Comparison of ENCODE assay signal across 9 mouse cellular contexts in genomic region chr19:5560457-5561041, GRCm38 (mm10). TPM values are rescaled to one million over a fixed set of nuclear protein-coding genes. Genes with fewer than 3 reads are reported as not detected.
DNase-seq lines count a peak whose midpoint lies in the region; ATAC-seq and TF ChIP-seq lines count a peak whose summit lies in the region.
"Had no signal": no experiment of that assay in that cellular context is flagged by ENCODE, and none has a peak within 500 bp of the region (broad histone marks: within the 10 kb centered on the region; RNA-seq: fewer than 3 reads in every experiment).

TSS of gene Ovol1 (minus strand) at chr19:5560646.

- no peak for ATAC-seq in megakaryocyte, adult 5-6 weeks (ENCODE audit: poor library complexity, severe bottlenecking)
- no peak for ATAC-seq in forebrain, embryonic 11.5 days (replicated peaks; ENCODE audit: low FRiP score)
- peak; percentile 91 for ATAC-seq in lung, postnatal 0 days
- peak; percentile 90 for ATAC-seq in stomach, embryonic 16.5 days (ENCODE audit: insufficient read depth, low FRiP score)
- no peak; the same call in 1 of the 2 replicates for ATAC-seq in granulocyte monocyte progenitor cell, adult 5-6 weeks (replicated peaks; ENCODE audit: poor library complexity, severe bottlenecking)

- H3K4me3 ChIP-seq in megakaryocyte, embryonic 14.5 days (replicated peaks): peak within 1 kb of the TSS; percentile 86
- H3K4me3 ChIP-seq in forebrain, embryonic 11.5 days (ENCODE audit: low read depth, low read length): peak within 1 kb of the TSS; percentile 21
- H3K4me3 ChIP-seq in lung, postnatal 0 days (ENCODE audit: low read depth, low read length): peak within 1 kb of the TSS; percentile 39
- peak within 1 kb of the TSS; percentile 55 for H3K4me3 ChIP-seq in stomach, embryonic 16.5 days (replicated peaks; ENCODE audit: low read length)
- H3K4me3 ChIP-seq: myocyte had no signal

- TF ChIP-seq EP300 in lung, postnatal 0 days (IDR thresholded peaks at IDR 0.05): no peak

- H3K4me2 ChIP-seq in forebrain, embryonic 11.5 days (ENCODE audit: low read depth, low read length, severe bottlenecking): peak within 1 kb of the TSS; percentile 52
- H3K4me2 ChIP-seq in lung, postnatal 0 days (replicated peaks; ENCODE audit: low read depth, low read length): peak within 1 kb of the TSS; percentile 53
- peak within 1 kb of the TSS; percentile 59 for H3K4me2 ChIP-seq in stomach, embryonic 16.5 days (ENCODE audit: low read depth, low read length)

- no peak within 1 kb of the TSS for H3K27ac ChIP-seq in forebrain, embryonic 11.5 days (ENCODE audit: low read depth, low read length)
- peak within 1 kb of the TSS; percentile 83 for H3K27ac ChIP-seq in lung, postnatal 0 days (ENCODE audit: low read length)
- H3K27ac ChIP-seq in stomach, embryonic 16.5 days (ENCODE audit: low read length): peak within 1 kb of the TSS; percentile 95

- 1% methylated on average over 57 of the region's 57 CpGs for WGBS in forebrain, embryonic 11.5 days
- WGBS in lung, postnatal 0 days: under 1% methylated on average over 57 of the region's 57 CpGs
- under 1% methylated on average over 57 of the region's 57 CpGs for WGBS in stomach, embryonic 16.5 days

- H3K9ac ChIP-seq in forebrain, embryonic 11.5 days (ENCODE audit: low read length): no peak within 1 kb of the TSS
- no peak within 1 kb of the TSS; the same call in 1 of the 2 replicates for H3K9ac ChIP-seq in lung, postnatal 0 days (replicated peaks; ENCODE audit: low read depth)
- peak within 1 kb of the TSS; percentile 71 for H3K9ac ChIP-seq in stomach, embryonic 16.5 days (ENCODE audit: low read length)

- 0 out of 2 replicates have a peak, but pooled peaks cover 3% of the 10 kb centered on the region for H3K9me3 ChIP-seq in megakaryocyte, embryonic 14.5 days
- H3K9me3 ChIP-seq in forebrain, embryonic 11.5 days (ENCODE audit: control insufficient read depth, low read length): no peaks in the 10 kb centered on the region
- no peaks in the 10 kb centered on the region for H3K9me3 ChIP-seq in lung, postnatal 0 days (ENCODE audit: low read length)
- H3K9me3 ChIP-seq in stomach, embryonic 16.5 days (replicated peaks; ENCODE audit: control insufficient read depth, low read length): no peaks in the 10 kb centered on the region

- H3K36me3 ChIP-seq in megakaryocyte, embryonic 14.5 days (replicated peaks; ENCODE audit: low read length): no peaks in the 10 kb centered on the region
- no peaks in the 10 kb centered on the region for H3K36me3 ChIP-seq in forebrain, embryonic 11.5 days (ENCODE audit: control insufficient read depth, insufficient read depth, low read length)
- no peaks in the 10 kb centered on the region for H3K36me3 ChIP-seq in lung, postnatal 0 days (ENCODE audit: insufficient read depth, low read length)
- no peaks in the 10 kb centered on the region for H3K36me3 ChIP-seq in stomach, embryonic 16.5 days (ENCODE audit: control insufficient read depth, insufficient read depth, low read length)

- DNase-seq in forebrain, embryonic 11.5 days (ENCODE audit: low spot score): no peak
- peak; percentile 79 for DNase-seq in kidney, adult 9 months
- DNase-seq in lung, postnatal 0 days (ENCODE audit: low spot score): peak; percentile 89
- no peak for DNase-seq in c-Kit-positive CD71-positive TER-119-positive erythroid progenitor cells, embryonic 14.5 days (ENCODE audit: low spot score)

- H3K4me1 ChIP-seq in megakaryocyte, embryonic 14.5 days: peaks cover 54% of the 10 kb centered on the region
- peaks cover 11% of the 10 kb centered on the region for H3K4me1 ChIP-seq in forebrain, embryonic 11.5 days (replicated peaks; ENCODE audit: control insufficient read depth, insufficient read depth, low read length)
- H3K4me1 ChIP-seq in lung, postnatal 0 days (ENCODE audit: insufficient read depth, low read depth, low read length): no peaks in the 10 kb centered on the region
- 0 out of 2 replicates have a peak, but pooled peaks cover 7% of the 10 kb centered on the region for H3K4me1 ChIP-seq in stomach, embryonic 16.5 days (ENCODE audit: control insufficient read depth, insufficient read depth, low read length)

- H3K27me3 ChIP-seq in megakaryocyte, embryonic 14.5 days (replicated peaks): peaks cover 100% of the 10 kb centered on the region
- H3K27me3 ChIP-seq in forebrain, embryonic 11.5 days (ENCODE audit: control insufficient read depth, insufficient read depth, low read length): peaks cover 58% of the 10 kb centered on the region
- peaks cover 13% of the 10 kb centered on the region for H3K27me3 ChIP-seq in lung, postnatal 0 days (replicated peaks; ENCODE audit: insufficient read depth, low read length)
- peaks cover 24% of the 10 kb centered on the region for H3K27me3 ChIP-seq in stomach, embryonic 16.5 days (ENCODE audit: control insufficient read depth, insufficient read depth, low read length)

- TF ChIP-seq CTCF in lung, postnatal 0 days (IDR thresholded peaks at IDR 0.05): no peak

RNA-seq across cellular contexts. Expression of gene Ovol1, which starts in this region (rescaled TPM):
- not detected in 2 replicates for polyA plus RNA-seq in megakaryocyte, embryonic 14.5 days (2012; ENCODE audit: insufficient read depth, low replicate concordance)
- total RNA-seq in megakaryocyte, adult 5-6 weeks (2015): 0.07 and 0.14 TPM in 2 replicates
- total RNA-seq in megakaryocyte, adult 5-6 weeks (2017): 0.07 TPM in 1 of 2 replicates, not detected in the other
- 0.11 and 0.35 TPM in 2 replicates for polyA plus RNA-seq in forebrain, embryonic 11.5 days (2014; fragmentation: Nextera tagmentation; extraction: Ambion mirVana)
- polyA plus RNA-seq in lung, postnatal 0 days (2015; fragmentation: Nextera tagmentation; extraction: Ambion mirVana): 2.1 and 2.2 TPM in 2 replicates
- polyA plus RNA-seq in stomach, embryonic 16.5 days (2015; fragmentation: Nextera tagmentation; extraction: Ambion mirVana): 21.5 and 29.5 TPM in 2 replicates
- not detected in 2 replicates for total RNA-seq in granulocyte monocyte progenitor cell, adult 5-6 weeks (2014; fragmentation: Nextera tagmentation)
- total RNA-seq in granulocyte monocyte progenitor cell, adult 5-6 weeks (2017): not detected in 2 replicates
- polyA plus RNA-seq: myocyte had no signal

Comparison
In these comparisons a context has a peak if more than half of its experiments do, and no peak if none do; other contexts are left out.
1. H3K4me3 ChIP-seq: peak in every context shown above with its lines; median percentile 86 in megakaryocyte, embryonic 14.5 days; 55 in stomach, embryonic 16.5 days; 39 in lung, postnatal 0 days; 21 in forebrain, embryonic 11.5 days.
2. ATAC-seq: peak in lung, postnatal 0 days (single experiment) and stomach, embryonic 16.5 days (single experiment); none in megakaryocyte, adult 5-6 weeks (single experiment), forebrain, embryonic 11.5 days (single experiment) and granulocyte monocyte progenitor cell, adult 5-6 weeks (single experiment).
3. DNase-seq: peak in kidney, adult 9 months (single experiment) and lung, postnatal 0 days (single experiment); none in forebrain, embryonic 11.5 days (single experiment) and c-Kit-positive CD71-positive TER-119-positive erythroid progenitor cells, embryonic 14.5 days (single experiment).
4. Peak in every context shown above with its lines, with median percentiles within 50 percentile points of each other: H3K4me2 ChIP-seq.